Mouse (Mus musculus) lung, adult 2 months (tissue): ENCODE measurements around the gene Rph3al.

Experiments
- CTCF ChIP-seq: fragments of 200-500 bp; IDR thresholded peaks from 2 replicates; pipeline ENCODE4 v1.5.1; 2011; ENCODE audit warnings: mild to moderate bottlenecking, low read length, control low read depth; ENCODE audit not compliant: insufficient read depth
- POLR2A ChIP-seq: fragments of 200-500 bp; IDR thresholded peaks from 2 replicates; pipeline ENCODE4 v1.6.1; 2011; ENCODE audit warnings: low read depth, mild to moderate bottlenecking, control low read depth, low read length, borderline replicate concordance; ENCODE audit errors: extremely low read depth

- TF ChIP-seq CTCF (no peak), POLR2A (no peak)
Observed at GRCm38 (mm10) chr11:75970629-75971028, 32.4 kb upstream of the Rph3al start.
